Mouse (Mus musculus): ENCODE data around the gene Rabgap1l. TPM values are rescaled to one million over a fixed set of nuclear protein-coding genes. Genes with fewer than 3 reads are reported as not detected.

Gene Rabgap1l
- polyA plus RNA-seq, 1 experiment = 25.6 TPM

DNA sequence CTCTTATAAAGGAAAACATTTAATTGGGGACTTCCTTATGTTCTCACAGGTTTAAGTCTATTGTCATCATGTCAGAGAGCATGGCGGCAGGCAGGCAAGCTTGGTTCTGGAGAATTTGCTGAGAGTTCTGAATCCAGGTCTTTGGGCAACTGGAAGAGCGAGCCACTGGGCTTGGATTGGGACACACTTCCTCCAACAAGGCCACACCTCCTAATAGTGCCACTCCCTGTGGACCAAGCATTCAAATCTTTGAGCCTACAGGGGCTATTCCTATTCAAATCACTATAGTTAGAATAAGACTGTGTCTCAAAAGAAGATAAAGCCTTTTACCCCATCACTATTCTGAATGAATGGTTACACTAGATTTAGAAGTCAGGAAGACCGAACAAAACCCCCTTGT, 575.1 kb downstream of the Rabgap1l start:
- no peak for DNase-seq
- WGBS = 92% methylated on average over 3 of the region's 3 CpGs
- TF ChIP-seq POLR2A (IDR thresholded peaks at IDR 0.05; ENCODE audit: borderline replicate concordance, extremely low read depth, low read depth, low read length) = no peak
- TF ChIP-seq CTCF (IDR thresholded peaks at IDR 0.05; ENCODE audit: insufficient read depth, low read length) = no peak
- Histone ChIP-seq H3K4me1 (ENCODE audit: control insufficient read depth, insufficient read depth, low read length) (peaks cover 3% of the 10 kb centered on the region; the same call in 1 of the 2 replicates), H3K4me3 (replicated peaks; ENCODE audit: extremely low read depth, low read depth, low read length) (no peak overlapping the region)

DNA sequence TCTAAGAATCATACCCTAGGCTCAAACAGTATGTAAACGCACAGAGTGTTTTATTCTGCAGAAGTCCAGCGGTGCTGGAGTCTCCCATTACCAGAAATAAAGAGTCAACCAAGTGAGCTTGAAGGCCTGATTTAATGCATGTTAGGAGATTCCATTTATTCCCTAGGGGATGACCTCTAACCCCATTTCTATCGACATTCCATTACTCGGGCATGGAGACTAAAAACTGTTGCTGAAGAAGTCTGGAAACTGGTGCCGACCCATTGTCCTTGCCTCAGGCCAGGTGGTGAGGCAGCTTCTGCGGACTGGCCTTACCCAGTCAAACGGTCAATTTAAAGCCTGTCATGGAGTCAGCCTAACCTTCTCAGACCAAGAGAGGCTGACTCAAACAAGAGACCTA, 578.8 kb downstream of the Rabgap1l start:
- Histone ChIP-seq H3K4me3 (replicated peaks; ENCODE audit: extremely low read depth, low read depth, low read length) (no peak overlapping the region), H3K4me1 (ENCODE audit: control insufficient read depth, insufficient read depth, low read length) (peaks cover 8% of the 10 kb centered on the region)
- DNase-seq = no peak
- TF ChIP-seq CTCF (IDR thresholded peaks at IDR 0.05; ENCODE audit: insufficient read depth, low read length) = no peak
- TF ChIP-seq POLR2A (IDR thresholded peaks at IDR 0.05; ENCODE audit: borderline replicate concordance, extremely low read depth, low read depth, low read length) = no peak
- 88% methylated on average over 7 of the region's 7 CpGs for WGBS

DNA sequence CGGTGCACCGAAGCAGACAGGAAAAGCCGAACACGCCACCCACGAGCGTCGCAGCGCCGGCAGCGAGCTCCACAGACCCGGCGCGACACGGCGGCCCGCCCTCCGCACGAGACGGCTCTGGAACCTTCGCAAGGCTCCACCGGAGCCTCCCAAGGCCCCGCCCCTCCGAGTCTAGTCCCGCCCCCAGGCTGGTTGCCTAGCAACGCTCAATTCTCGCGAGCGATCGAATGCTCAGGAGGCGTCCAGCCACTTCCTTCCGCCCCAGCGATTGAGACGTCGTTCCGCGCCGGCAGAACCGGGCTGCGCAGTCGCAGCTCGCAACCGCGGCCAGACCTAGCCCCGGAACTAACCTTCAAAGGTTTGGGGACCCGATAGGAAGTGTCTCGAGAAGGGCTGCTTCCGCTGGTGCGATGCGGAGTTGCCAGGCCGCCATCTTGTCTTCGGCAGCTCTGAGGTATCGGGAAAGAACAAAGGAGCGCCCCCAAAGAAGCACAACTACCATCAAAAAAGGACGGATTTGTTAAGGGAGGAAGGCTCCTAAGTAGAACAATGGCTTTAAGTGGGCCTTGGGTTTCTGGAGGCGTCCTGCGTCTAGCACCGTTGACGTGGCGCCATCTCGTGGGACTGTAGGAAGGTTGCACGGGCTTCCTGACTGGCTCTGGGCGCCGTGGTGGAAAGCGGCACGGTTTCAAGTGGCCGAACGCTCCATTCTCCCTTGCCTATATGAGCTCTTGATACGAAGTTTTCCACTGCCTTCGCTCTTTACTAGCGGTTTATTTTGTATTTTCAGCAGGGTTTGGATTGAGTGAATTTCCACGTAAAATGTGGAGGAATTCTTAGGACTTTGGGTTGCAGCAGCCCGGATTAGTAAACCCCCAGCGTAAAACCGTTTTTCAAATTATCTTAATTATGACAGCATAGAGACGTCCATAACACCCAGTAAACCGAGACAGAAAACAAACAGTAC, 580.0 kb downstream of the Rabgap1l start, which contains the start of gene Cacybp:
Cacybp (minus strand) TSS at position 173 of the 967 bp plus-strand sequence.
- 1% methylated on average over 76 of the region's 76 CpGs for WGBS

DNA sequence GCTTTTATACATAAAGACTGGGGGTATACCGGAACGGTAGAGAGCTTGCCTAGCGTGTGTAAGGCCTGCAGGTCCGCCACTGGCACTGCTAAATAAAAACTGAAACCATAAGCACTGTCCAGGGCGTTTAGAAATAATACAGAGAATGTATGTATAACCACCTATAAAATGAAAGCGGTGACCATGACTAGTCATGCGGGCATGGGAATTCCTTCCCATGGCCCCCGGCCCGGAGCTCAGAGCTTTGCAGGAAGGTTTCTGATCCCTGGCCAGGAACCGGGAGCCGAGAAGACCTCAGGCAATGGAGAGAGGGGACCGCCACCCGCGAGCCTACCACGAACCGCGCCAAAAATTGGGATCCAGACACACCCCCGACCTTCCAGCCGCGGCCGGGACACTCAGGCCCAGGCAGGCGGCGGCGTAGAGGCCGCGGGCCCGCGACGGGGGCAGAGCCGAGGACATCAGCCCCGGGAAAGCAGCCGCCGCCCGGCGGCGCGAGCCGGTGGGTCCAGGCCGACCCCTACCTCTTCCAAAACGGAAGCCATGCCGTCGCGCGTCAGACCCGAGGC, 580.8 kb downstream of the Rabgap1l start:
- no peak for DNase-seq
- under 1% methylated on average over 45 of the region's 45 CpGs for WGBS
- Histone ChIP-seq H3K4me1 (ENCODE audit: control insufficient read depth, insufficient read depth, low read length) (peaks cover 8% of the 10 kb centered on the region), H3K4me3 (replicated peaks; ENCODE audit: extremely low read depth, low read depth, low read length) (peak overlapping the region; percentile 81)
- TF ChIP-seq POLR2A (IDR thresholded peaks at IDR 0.05; ENCODE audit: borderline replicate concordance, extremely low read depth, low read depth, low read length) = no peak
- TF ChIP-seq CTCF (IDR thresholded peaks at IDR 0.05; ENCODE audit: insufficient read depth, low read length) = no peak

More for the DNA sequence above, 580.0 kb downstream of the Rabgap1l start, which contains the start of gene Cacybp:
- peak; percentile 91; the same call in 1 of the 2 replicates for TF ChIP-seq POLR2A (IDR thresholded peaks at IDR 0.05; ENCODE audit: borderline replicate concordance, extremely low read depth, low read depth, low read length)
- peak; percentile 89 for TF ChIP-seq CTCF (IDR thresholded peaks at IDR 0.05; ENCODE audit: insufficient read depth, low read length)
- Histone ChIP-seq H3K4me3 (replicated peaks; ENCODE audit: extremely low read depth, low read depth, low read length) (peak within 1 kb of the TSS; percentile 99), H3K4me1 (ENCODE audit: control insufficient read depth, insufficient read depth, low read length) (peaks cover 8% of the 10 kb centered on the region)
- DNase-seq = peak; percentile 100

DNA sequence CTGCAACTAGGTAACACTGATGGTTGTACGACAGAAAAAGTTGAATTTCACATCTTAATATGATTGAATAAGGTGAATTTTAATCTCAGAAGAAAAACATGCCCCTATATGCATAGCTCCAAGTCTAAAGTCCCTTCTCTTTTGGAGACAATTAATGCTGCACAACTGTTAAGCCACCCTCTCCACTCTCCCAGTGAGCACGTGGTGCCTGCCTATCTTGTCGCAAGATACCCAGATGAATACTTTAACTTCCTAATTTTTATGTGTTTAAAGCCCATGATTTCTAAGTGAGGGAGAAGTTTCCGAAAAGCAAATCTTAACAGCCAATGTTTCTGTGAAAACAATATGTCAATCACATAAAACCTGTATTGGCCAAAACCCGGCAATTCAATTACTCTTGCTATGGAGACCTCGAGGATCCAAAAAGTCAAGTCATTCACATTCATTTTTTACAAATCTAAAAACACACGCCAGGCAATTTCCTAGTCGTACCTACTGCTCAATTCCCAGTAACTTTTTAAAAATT, 581.4 kb downstream of the Rabgap1l start:
- H3K4me1 ChIP-seq (ENCODE audit: control insufficient read depth, insufficient read depth, low read length) = peaks cover 8% of the 10 kb centered on the region
- DNase-seq = no peak
- no peak for TF ChIP-seq CTCF (IDR thresholded peaks at IDR 0.05; ENCODE audit: insufficient read depth, low read length)
- no peak for TF ChIP-seq POLR2A (IDR thresholded peaks at IDR 0.05; ENCODE audit: borderline replicate concordance, extremely low read depth, low read depth, low read length)
- H3K4me3 ChIP-seq (replicated peaks; ENCODE audit: extremely low read depth, low read depth, low read length) = peak overlapping the region; percentile 81
- 2% methylated on average over 8 of the region's 8 CpGs for WGBS

DNA sequence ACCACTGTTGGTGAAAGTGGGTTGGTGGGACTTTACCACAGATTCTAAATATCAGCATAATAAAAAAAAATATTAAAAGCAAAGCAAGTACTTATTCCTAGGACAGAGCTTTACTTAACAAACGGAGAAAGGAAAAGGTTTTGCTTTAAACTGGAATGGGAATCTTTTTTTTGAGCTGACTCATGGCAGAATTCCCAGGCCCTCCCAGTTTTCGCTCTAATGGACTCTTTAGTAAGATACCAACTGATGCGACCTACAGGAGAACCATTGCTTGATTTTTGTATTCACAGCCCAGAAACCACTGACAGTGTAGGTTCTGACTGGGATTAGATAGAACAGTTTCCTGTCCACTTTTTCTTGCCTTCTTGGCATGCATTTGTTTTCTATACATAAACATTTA, 582.4 kb downstream of the Rabgap1l start:
- no peak overlapping the region for H3K4me3 ChIP-seq (replicated peaks; ENCODE audit: extremely low read depth, low read depth, low read length)
- H3K4me1 ChIP-seq (ENCODE audit: control insufficient read depth, insufficient read depth, low read length) = peaks cover 8% of the 10 kb centered on the region
- 35% methylated on average over 3 of the region's 3 CpGs for WGBS
- no peak for DNase-seq
- TF ChIP-seq CTCF (IDR thresholded peaks at IDR 0.05; ENCODE audit: insufficient read depth, low read length) (no peak), POLR2A (IDR thresholded peaks at IDR 0.05; ENCODE audit: borderline replicate concordance, extremely low read depth, low read depth, low read length) (no peak)

DNA sequence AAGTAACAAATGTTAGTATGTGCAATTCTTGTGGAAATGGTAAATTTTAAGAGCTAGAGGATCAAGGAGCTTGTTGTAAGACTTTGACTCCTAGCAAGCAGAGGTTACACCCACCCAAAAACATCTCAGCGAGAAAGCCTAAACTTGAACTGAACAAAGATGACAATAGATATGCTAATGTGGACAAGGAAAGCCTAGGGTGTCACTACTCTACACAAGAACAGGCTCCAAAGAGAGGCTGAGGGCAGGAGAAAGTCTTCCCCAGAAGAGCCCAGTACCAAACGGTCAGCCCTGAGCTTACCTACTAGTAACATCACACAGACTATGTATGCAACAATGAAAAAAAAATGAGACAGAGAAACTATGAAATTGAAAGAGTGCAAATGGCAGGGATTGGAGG, 583.2 kb downstream of the Rabgap1l start:
- H3K4me3 ChIP-seq (replicated peaks; ENCODE audit: extremely low read depth, low read depth, low read length) = no peak overlapping the region

DNA sequence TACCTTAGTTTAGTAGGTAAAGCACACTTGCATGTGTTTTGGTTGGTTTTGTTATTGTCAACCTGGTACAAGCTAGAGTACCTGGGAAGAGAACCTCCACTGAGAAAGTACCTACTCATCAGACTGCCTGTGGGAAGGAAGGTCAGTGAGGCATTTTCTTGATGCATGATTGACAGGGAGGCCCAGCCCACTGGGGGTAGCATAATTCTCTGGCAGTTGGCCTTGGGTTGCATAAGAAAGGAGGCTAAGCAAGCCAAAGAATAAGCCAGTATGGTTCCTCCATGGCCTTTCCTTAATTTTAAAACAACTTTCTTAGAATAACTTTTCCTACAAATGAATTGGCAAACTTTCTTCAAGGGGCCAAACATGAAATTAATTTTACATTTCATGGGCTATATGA, 587.5 kb downstream of the Rabgap1l start:
- no peak for DNase-seq
- Histone ChIP-seq H3K4me1 (ENCODE audit: control insufficient read depth, insufficient read depth, low read length) (no peaks in the 10 kb centered on the region), H3K4me3 (replicated peaks; ENCODE audit: extremely low read depth, low read depth, low read length) (no peak overlapping the region)
- TF ChIP-seq POLR2A (IDR thresholded peaks at IDR 0.05; ENCODE audit: borderline replicate concordance, extremely low read depth, low read depth, low read length) = no peak

More for the DNA sequence above, 583.2 kb downstream of the Rabgap1l start:
- peaks cover 8% of the 10 kb centered on the region for H3K4me1 ChIP-seq (ENCODE audit: control insufficient read depth, insufficient read depth, low read length)
- TF ChIP-seq POLR2A (IDR thresholded peaks at IDR 0.05; ENCODE audit: borderline replicate concordance, extremely low read depth, low read depth, low read length) (no peak), CTCF (IDR thresholded peaks at IDR 0.05; ENCODE audit: insufficient read depth, low read length) (no peak)
- DNase-seq = no peak
- WGBS = 82% methylated on average over 2 of the region's 2 CpGs

DNA sequence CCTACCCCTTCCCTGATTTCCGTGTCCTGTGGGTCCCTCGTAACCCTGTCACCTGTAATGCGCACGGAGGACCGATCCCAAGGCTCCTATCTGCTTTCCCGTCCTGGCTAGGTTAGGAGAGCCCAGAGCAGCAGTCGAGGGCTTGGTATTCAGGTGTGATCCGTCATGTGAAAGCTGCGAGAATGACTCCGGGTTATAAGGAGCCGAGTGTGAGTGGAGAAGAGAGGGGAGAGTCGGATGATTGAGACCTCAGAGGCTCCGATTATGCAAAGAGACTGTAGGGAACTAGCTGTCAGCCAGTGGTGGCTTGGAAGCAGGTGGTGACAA, 597.7 kb downstream of the Rabgap1l start:
- no peak for DNase-seq
- no peak for TF ChIP-seq POLR2A (IDR thresholded peaks at IDR 0.05; ENCODE audit: borderline replicate concordance, extremely low read depth, low read depth, low read length)
- no peak for TF ChIP-seq CTCF (IDR thresholded peaks at IDR 0.05; ENCODE audit: insufficient read depth, low read length)
- under 1% methylated on average over 13 of the region's 13 CpGs for WGBS
- no peaks in the 10 kb centered on the region; the same call in 1 of the 2 replicates for H3K4me1 ChIP-seq (ENCODE audit: control insufficient read depth, insufficient read depth, low read length)
- H3K4me3 ChIP-seq (replicated peaks; ENCODE audit: extremely low read depth, low read depth, low read length) = peak overlapping the region; percentile 82
